Mouse (Mus musculus) hindbrain, embryonic 14.5 days (tissue): ENCODE measurements around the gene Upf3b. TPM values are rescaled to one million over a fixed set of nuclear protein-coding genes. Genes with fewer than 3 reads are reported as not detected.
"Not testable (repeated sequence)": the region's sequence is repeated elsewhere in the genome, so short reads cannot be mapped to it uniquely, and the experiment has no call there.

Experiments used
- ATAC-seq: fragments of 200-750 bp; cut with Nextera tagmentation; 2 replicates; pipeline ENCODE4 v1.8.0; 2017; ENCODE audit warnings: moderate number of reproducible peaks, mild to moderate bottlenecking, moderate TSS enrichment, moderate library complexity; ENCODE audit not compliant: low FRiP score
- DNase-seq: peaks from one replicate; pipeline ENCODE4 v3.0.0-alpha.2; 2015; ENCODE audit warnings: low spot score
- H3K27ac ChIP-seq: fragments of 300-500 bp; sonication (generic); 2 replicates; pipeline ENCODE4 v1.5.1; 2014; ENCODE audit warnings: mild to moderate bottlenecking, moderate library complexity
- H3K27me3 ChIP-seq: fragments of 300-500 bp; sonication (generic); 2 replicates; pipeline ENCODE4 v1.6.1; 2014; ENCODE audit warnings: mild to moderate bottlenecking, low read length, mixed read lengths; ENCODE audit not compliant: control insufficient read depth, insufficient read depth
- H3K36me3 ChIP-seq: fragments of 300-500 bp; sonication (generic); replicated peaks from 2 replicates; pipeline ENCODE4 v1.6.1; 2014; ENCODE audit not compliant: control insufficient read depth, insufficient read depth
- H3K4me1 ChIP-seq: fragments of 300-500 bp; sonication (generic); replicated peaks from 2 replicates; pipeline ENCODE4 v1.6.1; 2014; ENCODE audit warnings: antibody characterized with exemption, low read length, mixed read lengths; ENCODE audit not compliant: control insufficient read depth, insufficient read depth
- H3K4me2 ChIP-seq: fragments of 300-500 bp; sonication (generic); replicated peaks from 2 replicates; pipeline ENCODE4 v1.6.1; 2014; ENCODE audit warnings: mild to moderate bottlenecking, moderate library complexity
- H3K4me3 ChIP-seq: fragments of 300-500 bp; sonication (generic); replicated peaks from 2 replicates; pipeline ENCODE4 v1.5.1; 2014; ENCODE audit warnings: mild to moderate bottlenecking, low read length
- H3K9ac ChIP-seq: fragments of 300-500 bp; sonication (generic); 2 replicates; pipeline ENCODE4 v1.6.1; 2014
- H3K9me3 ChIP-seq: fragments of 300-500 bp; sonication (generic); 2 replicates; pipeline ENCODE4 v1.6.1; 2016; ENCODE audit warnings: low read length; ENCODE audit not compliant: control insufficient read depth
- WGBS: fragments of 180-500 bp; shearing (Covaris S2); extraction: QIAGEN DNeasy Blood & Tissue Kit; methylation state at CpG from one replicate; pipeline ENCODE4 v1.1.7; 2014; 5-methylcytosine and 5-hydroxymethylcytosine counted together
- polyA plus RNA-seq: library from polyadenylated mRNA; unstranded; fragments of >200 nt; fragmentation: Nextera tagmentation; extraction: Ambion mirVana; gene quantifications from 2 replicates; pipeline ENCODE4 v1.2.1, GENCODE M21; 2014

Upf3b gene
- polyA plus RNA-seq, 1 experiment from 2014 or later = 23.4 TPM

DNA sequence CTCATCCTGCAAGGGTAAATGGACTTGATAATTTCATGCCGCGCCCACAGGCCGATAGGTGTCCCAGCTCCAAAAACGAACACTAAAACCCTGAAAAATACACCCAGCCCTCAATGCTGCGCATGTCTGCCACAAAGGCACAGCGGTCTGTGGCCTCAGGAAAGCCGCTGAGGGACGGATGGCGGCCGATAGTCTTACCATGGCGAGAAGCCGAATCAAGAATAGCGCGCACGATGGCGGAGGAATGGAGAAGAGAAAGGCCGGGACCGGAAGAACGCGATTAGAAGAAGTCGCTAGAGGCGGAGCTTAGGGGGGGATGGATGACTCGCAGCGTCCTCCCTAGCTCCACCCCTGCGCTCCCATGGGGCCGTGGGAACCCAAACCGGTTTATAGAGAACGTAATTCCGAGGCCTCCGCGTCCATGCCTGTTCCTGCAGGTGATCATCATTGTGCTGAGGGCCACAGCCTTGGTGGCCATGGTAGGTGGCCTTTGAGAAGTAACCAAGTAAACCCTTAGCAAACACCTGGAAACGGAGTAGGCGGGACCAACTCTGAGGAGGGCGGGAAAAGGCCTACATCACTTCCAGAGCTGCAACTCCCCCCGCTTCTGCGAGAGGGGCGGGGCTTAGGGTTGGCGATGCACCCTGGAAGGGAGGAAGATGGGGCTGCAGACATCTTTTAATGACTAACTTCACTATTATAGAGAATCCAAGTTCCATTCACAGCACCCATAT lies 25.0 kb downstream of the Upf3b start, which contains the start of gene Rpl39:
Rpl39 (minus strand) TSS at position 476 of the 734 bp plus-strand sequence.
- ATAC-seq = peak; percentile 96
- Histone ChIP-seq H3K4me2 (peak within 1 kb of the TSS; percentile 66), H3K9me3 (no peaks in the 10 kb centered on the region), H3K4me3 (peak within 1 kb of the TSS; percentile 57), H3K9ac (peak within 1 kb of the TSS; percentile 70), H3K27ac (peak within 1 kb of the TSS; percentile 88), H3K36me3 (peaks cover 18% of the 10 kb centered on the region), H3K27me3 (no peaks in the 10 kb centered on the region), H3K4me1 (peaks cover 6% of the 10 kb centered on the region)
- WGBS = 18% methylated on average over 38 of the region's 38 CpGs
- DNase-seq = peak; percentile 88

DNA sequence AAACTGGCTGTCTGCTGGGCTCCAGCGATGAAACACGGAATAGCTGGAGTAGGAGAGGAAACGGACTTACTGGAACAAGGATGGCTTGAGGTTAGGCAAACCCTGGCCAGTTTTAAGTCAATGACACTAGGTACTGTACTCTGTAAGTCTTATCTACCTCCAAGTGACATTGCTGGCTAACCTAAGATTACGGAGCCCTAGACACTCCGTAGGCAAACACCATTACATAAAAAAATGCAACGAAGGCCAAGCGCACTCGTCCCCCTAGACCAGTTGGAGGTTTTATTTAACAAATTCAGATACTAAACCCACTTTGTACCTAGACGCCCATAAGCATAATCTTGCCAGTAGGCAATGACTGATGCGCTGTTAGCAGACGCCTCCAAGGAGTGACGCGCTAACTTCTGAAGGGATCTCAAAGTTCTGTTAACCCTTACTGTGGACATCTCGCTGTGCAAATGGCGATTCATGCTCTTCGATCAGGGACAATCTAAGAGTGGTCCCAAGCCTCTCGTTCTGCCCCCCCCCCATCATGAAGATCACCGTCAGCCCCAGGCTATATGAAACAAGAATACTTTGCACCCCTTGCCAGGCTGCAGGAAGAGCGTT lies 25.7 kb downstream of the Upf3b start:
- Histone ChIP-seq H3K4me1 (peaks cover 6% of the 10 kb centered on the region), H3K4me3 (peak overlapping the region; percentile 57), H3K27ac (peak overlapping the region; percentile 88), H3K9me3 (no peaks in the 10 kb centered on the region), H3K9ac (peak overlapping the region; percentile 70), H3K4me2 (peak overlapping the region; percentile 66), H3K27me3 (no peaks in the 10 kb centered on the region), H3K36me3 (peaks cover 18% of the 10 kb centered on the region)
- WGBS = 15% methylated on average over 19 of the region's 19 CpGs
- DNase-seq (no peak), ATAC-seq (peak; percentile 13; the same call in 1 of the 2 replicates)

DNA sequence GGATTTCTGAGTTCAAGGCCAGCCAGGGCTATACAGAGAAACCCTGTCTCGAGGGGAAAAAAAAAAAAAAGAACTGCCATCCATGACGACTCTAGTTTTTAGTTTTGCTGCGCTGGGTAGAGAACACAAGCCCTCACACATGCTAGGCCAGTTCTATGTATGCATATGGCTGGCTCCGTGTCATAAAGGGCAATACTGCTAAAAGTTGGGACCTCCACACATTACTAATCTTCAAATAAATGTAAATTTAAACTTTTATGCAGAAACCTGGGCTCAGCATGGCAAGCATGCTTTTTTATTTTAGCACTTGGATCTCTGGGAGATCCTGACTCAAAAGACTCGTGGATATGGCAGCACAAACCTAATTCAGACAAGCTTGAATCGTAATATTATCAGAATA lies 28.9 kb downstream of the Upf3b start:
- 53% methylated on average over 6 of the region's 6 CpGs for WGBS
- Histone ChIP-seq H3K36me3 (peaks cover 18% of the 10 kb centered on the region), H3K9me3 (no peaks in the 10 kb centered on the region), H3K4me3 (no peak overlapping the region), H3K27me3 (no peaks in the 10 kb centered on the region), H3K4me1 (peaks cover 6% of the 10 kb centered on the region), H3K27ac (no peak overlapping the region), H3K9ac (no peak overlapping the region), H3K4me2 (no peak overlapping the region)
- no peak for ATAC-seq
- no peak for DNase-seq

DNA sequence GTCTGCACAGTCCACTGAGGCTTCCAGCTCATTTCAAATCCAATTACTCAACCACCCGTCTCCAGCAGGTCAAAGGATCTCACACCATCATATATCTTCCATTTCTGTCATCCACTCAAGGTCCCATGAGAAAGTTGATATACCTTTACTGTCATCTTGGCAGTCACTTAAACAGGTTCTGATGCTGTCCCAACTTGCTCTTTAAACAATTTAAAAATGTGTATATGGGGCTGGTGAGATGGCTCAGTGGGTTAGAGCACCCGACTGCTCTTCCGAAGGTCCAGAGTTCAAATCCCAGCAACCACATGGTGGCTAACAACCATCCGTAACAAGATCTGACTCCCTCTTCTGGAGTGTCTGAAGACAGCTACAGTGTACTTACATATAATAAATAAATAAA lies 29.8 kb downstream of the Upf3b start:
- H3K27me3 ChIP-seq = not testable (repeated sequence)
- 45% methylated on average over 2 of the region's 4 CpGs for WGBS

DNA sequence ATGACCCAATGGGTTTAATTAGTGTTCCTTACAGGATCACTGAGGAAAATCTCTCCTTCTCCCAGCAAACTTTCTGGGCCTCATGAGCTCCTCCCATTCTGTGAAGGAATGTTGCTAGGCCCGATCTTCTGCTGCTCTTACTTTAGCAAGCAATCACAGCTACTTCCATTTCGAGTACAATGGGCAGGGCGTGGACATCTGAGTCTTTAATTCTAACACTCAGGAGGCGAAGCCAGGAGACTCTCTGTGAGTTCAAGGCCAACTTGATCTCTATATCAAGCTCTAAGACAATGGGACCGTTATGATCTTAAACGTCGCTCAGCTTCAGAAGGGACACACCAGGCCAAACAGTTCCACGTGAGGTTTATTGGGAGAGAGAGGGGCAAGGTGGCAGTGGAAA lies 33.5 kb downstream of the Upf3b start:
- no peak overlapping the region for H3K27ac ChIP-seq
- H3K4me1 ChIP-seq = no peaks in the 10 kb centered on the region
- H3K9me3 ChIP-seq = no peaks in the 10 kb centered on the region
- ATAC-seq (no peak), DNase-seq (no peak)
- no peak overlapping the region for H3K4me2 ChIP-seq
- no peaks in the 10 kb centered on the region for H3K27me3 ChIP-seq
- peaks cover 6% of the 10 kb centered on the region for H3K36me3 ChIP-seq
- 82% methylated on average over 8 of the region's 8 CpGs for WGBS
- no peak overlapping the region for H3K4me3 ChIP-seq
- no peak overlapping the region for H3K9ac ChIP-seq

More for the DNA sequence above, 29.8 kb downstream of the Upf3b start:
- H3K4me3 ChIP-seq, H3K4me2 ChIP-seq, H3K4me1 ChIP-seq, H3K27ac ChIP-seq, H3K9ac ChIP-seq, H3K9me3 ChIP-seq, DNase-seq, ATAC-seq: not testable (repeated sequence)
- H3K36me3 ChIP-seq = peaks cover 18% of the 10 kb centered on the region

DNA sequence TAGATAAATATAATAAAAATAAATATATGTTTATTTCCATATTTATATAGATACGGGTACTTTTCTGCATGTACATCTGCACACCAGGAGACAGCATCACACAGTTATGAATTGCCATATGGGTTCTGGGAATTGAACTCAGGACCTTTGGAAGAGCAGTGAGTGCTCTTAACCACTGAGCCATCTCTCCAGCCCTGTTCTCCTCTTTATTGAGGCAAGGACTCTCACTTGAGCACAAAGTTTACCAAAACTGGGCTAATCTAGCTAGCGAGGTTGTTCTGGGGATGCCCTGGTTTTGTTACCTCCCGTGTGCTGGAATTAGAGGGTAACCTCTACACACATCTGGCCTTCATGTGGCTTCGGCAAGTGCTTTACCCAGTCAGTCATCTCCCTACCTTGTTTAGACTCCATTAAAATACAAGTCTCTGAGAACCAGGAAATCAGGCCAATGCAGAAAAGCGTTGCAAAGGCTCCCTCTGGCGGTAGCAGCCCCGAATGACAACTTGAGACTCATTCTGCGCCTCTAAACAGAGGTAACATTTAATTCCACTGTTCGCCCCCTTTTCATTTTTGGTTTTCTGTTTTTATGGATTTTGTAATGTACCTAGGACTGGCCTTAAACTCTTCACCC lies 35.7 kb downstream of the Upf3b start:
- ATAC-seq (peak; percentile 59; the same call in 1 of the 2 replicates), DNase-seq (peak; percentile 75)
- Histone ChIP-seq H3K27me3 (no peaks in the 10 kb centered on the region), H3K27ac (no peak overlapping the region), H3K9me3 (no peaks in the 10 kb centered on the region), H3K4me1 (no peaks in the 10 kb centered on the region), H3K9ac (no peak overlapping the region), H3K4me2 (no peak overlapping the region), H3K36me3 (no peaks in the 10 kb centered on the region), H3K4me3 (no peak overlapping the region)
- 36% methylated on average over 9 of the region's 9 CpGs for WGBS

DNA sequence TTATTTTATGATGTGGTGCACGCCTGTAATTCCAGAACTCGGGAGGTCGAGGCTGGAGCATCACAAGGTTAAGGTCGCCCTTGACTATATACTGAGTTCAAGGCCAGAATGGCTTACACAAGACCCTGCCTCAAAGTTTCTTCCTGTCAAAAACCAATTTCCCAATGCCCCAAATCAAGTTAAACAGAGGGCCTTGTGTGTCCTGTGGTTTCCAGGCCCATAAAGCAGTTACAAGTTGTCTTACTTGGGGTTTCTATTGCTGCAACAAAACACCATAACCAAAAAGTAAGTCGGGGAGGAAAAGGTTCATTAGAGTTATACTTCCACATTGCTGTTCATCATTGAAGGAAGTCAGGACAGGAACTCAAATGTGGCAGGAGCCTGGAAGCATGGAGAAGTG lies 41.4 kb downstream of the Upf3b start:
- Histone ChIP-seq H3K27me3 (no peaks in the 10 kb centered on the region), H3K36me3 (no peaks in the 10 kb centered on the region), H3K9me3 (no peaks in the 10 kb centered on the region), H3K4me2 (no peak overlapping the region), H3K27ac (no peak overlapping the region), H3K9ac (no peak overlapping the region), H3K4me1 (no peaks in the 10 kb centered on the region), H3K4me3 (no peak overlapping the region)
- ATAC-seq (no peak), DNase-seq (no peak)
- 88% methylated on average over 5 of the region's 5 CpGs for WGBS

DNA sequence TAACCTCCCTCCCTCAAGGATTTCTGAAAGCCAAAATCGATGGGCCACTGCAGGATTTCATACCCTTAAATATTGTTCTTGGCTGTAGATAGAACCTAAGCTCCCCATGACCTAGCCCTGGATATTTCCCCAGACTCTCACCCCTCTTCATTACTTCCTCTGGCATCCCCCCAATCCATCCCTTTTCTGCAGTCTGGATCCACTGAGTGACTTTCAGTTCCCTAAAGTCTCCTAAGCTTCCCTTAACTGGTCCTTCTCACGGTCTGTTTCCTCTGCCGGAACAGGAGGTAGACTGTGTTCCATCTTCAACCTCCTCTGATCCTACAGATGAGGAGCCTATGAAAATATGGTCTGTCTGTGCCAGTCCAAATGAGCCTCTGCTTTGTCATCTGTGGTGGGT lies 42.8 kb downstream of the Upf3b start:
- Histone ChIP-seq H3K4me3 (no peak overlapping the region), H3K4me1 (no peaks in the 10 kb centered on the region), H3K27ac (no peak overlapping the region), H3K9me3 (no peaks in the 10 kb centered on the region), H3K27me3 (no peaks in the 10 kb centered on the region), H3K9ac (no peak overlapping the region), H3K4me2 (no peak overlapping the region), H3K36me3 (no peaks in the 10 kb centered on the region)
- no peak for DNase-seq
- 85% methylated on average over 3 of the region's 3 CpGs for WGBS
- ATAC-seq = no peak

DNA sequence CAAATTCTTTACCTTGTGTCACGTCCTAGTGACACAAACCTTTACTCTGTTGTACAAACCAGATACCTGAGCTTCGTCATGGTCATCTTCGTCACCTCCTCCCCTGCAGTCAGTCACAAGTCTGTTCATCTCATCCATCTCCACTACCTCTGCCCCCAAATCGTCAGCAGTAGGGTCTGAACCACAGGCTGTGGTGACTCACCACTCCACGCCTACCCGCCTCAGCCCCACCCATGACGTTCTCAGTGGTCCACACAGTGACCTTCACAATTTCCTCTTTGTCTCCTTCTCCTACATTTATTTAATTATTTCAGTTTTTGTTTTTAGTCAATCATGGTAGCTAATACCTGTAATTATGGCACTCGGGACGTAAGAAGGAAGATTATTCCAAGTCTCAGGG lies 46.2 kb downstream of the Upf3b start:
- WGBS = 89% methylated on average over 9 of the region's 9 CpGs
- H3K9me3 ChIP-seq = no peaks in the 10 kb centered on the region
- no peak for DNase-seq

More for the DNA sequence above, 46.2 kb downstream of the Upf3b start:
- H3K9ac ChIP-seq = no peak overlapping the region
- no peak overlapping the region for H3K4me3 ChIP-seq
- H3K27ac ChIP-seq = no peak overlapping the region
- no peak for ATAC-seq
- no peaks in the 10 kb centered on the region for H3K4me1 ChIP-seq
- H3K36me3 ChIP-seq = no peaks in the 10 kb centered on the region
- H3K4me2 ChIP-seq = no peak overlapping the region
- H3K27me3 ChIP-seq = no peaks in the 10 kb centered on the region
